14 mouse cellular contexts compared by ENCODE assay signal in genomic region chr10:39379287-39379686, GRCm38 (mm10). TPM values are rescaled to one million over a fixed set of nuclear protein-coding genes. Genes with fewer than 3 reads are reported as not detected.
A peak's percentile ranks its signal among the peaks of the same experiment; 100 is the strongest.
DNase-seq lines count a peak whose midpoint lies in the region; ATAC-seq and TF ChIP-seq lines count a peak whose summit lies in the region.
"Had no signal": no experiment of that assay in that cellular context is flagged by ENCODE, and none has a peak within 500 bp of the region (broad histone marks: within the 10 kb centered on the region; RNA-seq: fewer than 3 reads in every experiment).

No protein-coding gene starts in this region.

- ATAC-seq in forebrain, embryonic 11.5 days (replicated peaks; ENCODE audit: low FRiP score): 0 out of 2 replicates have a peak, but pooled peaks have one; percentile 33
- ATAC-seq in forebrain, embryonic 16.5 days: 0 out of 2 replicates have a peak, but pooled peaks have one; percentile 24
- no peak for ATAC-seq in midbrain, embryonic 14.5 days (ENCODE audit: low FRiP score, low TSS enrichment)
- ATAC-seq: inflammation-experienced regulatory T-cells, adult 6 months had no signal

- DNase-seq in layer of hippocampus, adult 2 months (ENCODE audit: low spot score in 2 of 2): no peak
- no peak for DNase-seq in layer of hippocampus, adult 18-20 months (ENCODE audit: low spot score in 2 of 2)
- no peak for DNase-seq in forebrain, embryonic 11.5 days (ENCODE audit: low spot score)
- DNase-seq in midbrain, embryonic 14.5 days: no peak
- no peak for DNase-seq in thymus, adult 18-20 months
- no peak for DNase-seq in left cerebral cortex, postnatal 14 days (ENCODE audit: low spot score in 2 of 2)
- DNase-seq: gastrocnemius, postnatal 36 days; kidney, postnatal 36 days; layer of hippocampus, postnatal 36 days had no signal

- H3K27me3 ChIP-seq in forebrain, embryonic 11.5 days (ENCODE audit: control insufficient read depth, insufficient read depth, low read length): no peaks in the 10 kb centered on the region
- no peaks in the 10 kb centered on the region for H3K27me3 ChIP-seq in forebrain, embryonic 16.5 days (replicated peaks; ENCODE audit: control insufficient read depth, insufficient read depth, low read length)
- H3K27me3 ChIP-seq in midbrain, embryonic 14.5 days (ENCODE audit: control insufficient read depth, insufficient read depth, low read length): no peaks in the 10 kb centered on the region
- H3K27me3 ChIP-seq: heart, embryonic 15.5 days; limb, embryonic 12.5 days had no signal

- H3K36me3 ChIP-seq in forebrain, embryonic 11.5 days (ENCODE audit: control insufficient read depth, insufficient read depth, low read length): no peaks in the 10 kb centered on the region
- no peaks in the 10 kb centered on the region for H3K36me3 ChIP-seq in forebrain, embryonic 16.5 days (ENCODE audit: control insufficient read depth, insufficient read depth)
- H3K36me3 ChIP-seq in midbrain, embryonic 14.5 days (ENCODE audit: control insufficient read depth, insufficient read depth, low read length): no peaks in the 10 kb centered on the region
- H3K36me3 ChIP-seq: heart, embryonic 15.5 days; limb, embryonic 12.5 days had no signal

- no peaks in the 10 kb centered on the region for H3K9me3 ChIP-seq in forebrain, embryonic 11.5 days (ENCODE audit: control insufficient read depth, low read length)
- H3K9me3 ChIP-seq in forebrain, embryonic 16.5 days (ENCODE audit: control insufficient read depth, low read length): no peaks in the 10 kb centered on the region
- H3K9me3 ChIP-seq in midbrain, embryonic 14.5 days (ENCODE audit: control insufficient read depth, low read length): no peaks in the 10 kb centered on the region
- H3K9me3 ChIP-seq: heart, embryonic 15.5 days; limb, embryonic 12.5 days had no signal

- no peak overlapping the region for H3K9ac ChIP-seq in forebrain, embryonic 11.5 days (ENCODE audit: low read length)
- H3K9ac ChIP-seq in forebrain, embryonic 16.5 days (replicated peaks; ENCODE audit: low read depth, low read length): no peak overlapping the region
- H3K9ac ChIP-seq in midbrain, embryonic 14.5 days (replicated peaks; ENCODE audit: low read length): no peak overlapping the region
- H3K9ac ChIP-seq: heart, embryonic 15.5 days; limb, embryonic 12.5 days had no signal

- H3K4me3 ChIP-seq in layer of hippocampus, adult 2 months: no peak overlapping the region
- no peak overlapping the region for H3K4me3 ChIP-seq in forebrain, embryonic 11.5 days (ENCODE audit: low read depth, low read length)
- H3K4me3 ChIP-seq in forebrain, embryonic 16.5 days (replicated peaks; ENCODE audit: low read length): no peak overlapping the region
- no peak overlapping the region for H3K4me3 ChIP-seq in midbrain, embryonic 14.5 days (replicated peaks; ENCODE audit: low read depth, low read length)
- H3K4me3 ChIP-seq: heart, embryonic 15.5 days; limb, embryonic 12.5 days had no signal

- H3K4me1 ChIP-seq in forebrain, embryonic 11.5 days (replicated peaks; ENCODE audit: control insufficient read depth, insufficient read depth, low read length): peaks cover 4% of the 10 kb centered on the region; the same call in 1 of the 2 replicates
- peaks cover 47% of the 10 kb centered on the region for H3K4me1 ChIP-seq in forebrain, embryonic 16.5 days (replicated peaks; ENCODE audit: control insufficient read depth, insufficient read depth, low read length)
- H3K4me1 ChIP-seq in midbrain, embryonic 14.5 days (ENCODE audit: control insufficient read depth, insufficient read depth, low read length): peaks cover 44% of the 10 kb centered on the region; the same call in 1 of the 2 replicates

- WGBS in forebrain, embryonic 11.5 days: 65% methylated on average over 10 of the region's 10 CpGs
- WGBS in forebrain, embryonic 16.5 days: 70% methylated on average over 7 of the region's 10 CpGs
- WGBS in midbrain, embryonic 14.5 days: 66% methylated on average over 10 of the region's 10 CpGs

- TF ChIP-seq CTCF in layer of hippocampus, adult 2 months (conservative IDR thresholded peaks at IDR 0.05): no peak

- no peak overlapping the region for H3K4me2 ChIP-seq in forebrain, embryonic 11.5 days (ENCODE audit: low read depth, low read length, severe bottlenecking)
- no peak overlapping the region for H3K4me2 ChIP-seq in forebrain, embryonic 16.5 days (ENCODE audit: low read length)
- H3K4me2 ChIP-seq in midbrain, embryonic 14.5 days (ENCODE audit: low read length): no peak overlapping the region
- H3K4me2 ChIP-seq: heart, embryonic 15.5 days; limb, embryonic 12.5 days had no signal

- peak overlapping the region; percentile 36; the same call in 1 of the 2 replicates for H3K27ac ChIP-seq in layer of hippocampus, adult 2 months
- no peak overlapping the region for H3K27ac ChIP-seq in forebrain, embryonic 11.5 days (ENCODE audit: low read depth, low read length)
- no peak overlapping the region for H3K27ac ChIP-seq in forebrain, embryonic 16.5 days (ENCODE audit: low read length)
- 0 out of 2 replicates have a peak overlapping the region, but pooled peaks have one; percentile 26 for H3K27ac ChIP-seq in midbrain, embryonic 14.5 days (replicated peaks; ENCODE audit: low read depth, low read length)
- H3K27ac ChIP-seq: heart, embryonic 15.5 days; limb, embryonic 12.5 days had no signal

- intact Hi-C loops in left cerebral cortex, postnatal 14 days (cut with DNase I): no loop called here

RNA-seq across cellular contexts. Expression of gene Fyn, which starts 10.6 kb away (rescaled TPM):
- 100 to 1,000 TPM; 127 to 130 TPM for total RNA-seq in layer of hippocampus, adult 2 months (2021)
- 100 to 1,000 TPM; 115 to 118 TPM for total RNA-seq in layer of hippocampus, adult 18-20 months (2021)
- polyA plus RNA-seq in forebrain, embryonic 11.5 days (2014; fragmentation: Nextera tagmentation; extraction: Ambion mirVana): 42.7 and 44.6 TPM in 2 replicates
- 74.4 and 75.7 TPM in 2 replicates for polyA plus RNA-seq in forebrain, embryonic 16.5 days (2015; fragmentation: Nextera tagmentation; extraction: Ambion mirVana)
- 87.3 and 90.8 TPM in 2 replicates for polyA plus RNA-seq in midbrain, embryonic 14.5 days (2014; fragmentation: Nextera tagmentation; extraction: Ambion mirVana)
- total RNA-seq in left cerebral cortex, postnatal 14 days (2021): 100 to 1,000 TPM; 163 to 176 TPM
- total RNA-seq: MEL had no signal

Comparison
In these comparisons a context has a peak if more than half of its experiments do, and no peak if none do; other contexts are left out.
1. H3K27ac ChIP-seq: peak in layer of hippocampus, adult 2 months (single experiment) and midbrain, embryonic 14.5 days (single experiment); none in forebrain, embryonic 11.5 days (single experiment) and forebrain, embryonic 16.5 days (single experiment).